Mouse (Mus musculus) kidney, embryonic 15.5 days (tissue): Measurements from ENCODE around the gene Pi4k2b. TPM values are rescaled to one million over a fixed set of nuclear protein-coding genes. Genes with fewer than 3 reads are reported as not detected.
"Not testable (repeated sequence)": the region's sequence is repeated elsewhere in the genome, so short reads cannot be mapped to it uniquely, and the experiment has no call there.

Experiments used
- ATAC-seq: fragments of 200-750 bp; cut with Nextera tagmentation; replicated peaks from 2 replicates; pipeline ENCODE4 v1.8.0; 2017; ENCODE audit warnings: moderate TSS enrichment; ENCODE audit not compliant: low FRiP score
- H3K27ac ChIP-seq: fragments of 300-500 bp; sonication (generic); 2 replicates; pipeline ENCODE4 v1.5.1; 2015; ENCODE audit warnings: mild to moderate bottlenecking, inconsistent platforms
- H3K27me3 ChIP-seq: fragments of 300-500 bp; sonication (generic); 2 replicates; pipeline ENCODE4 v1.6.1; 2015; ENCODE audit warnings: inconsistent platforms
- H3K36me3 ChIP-seq: fragments of 300-500 bp; sonication (generic); 2 replicates; pipeline ENCODE4 v1.6.1; 2015; ENCODE audit warnings: inconsistent platforms
- H3K4me1 ChIP-seq: fragments of 300-500 bp; sonication (generic); 2 replicates; pipeline ENCODE4 v1.6.1; 2015; ENCODE audit warnings: inconsistent platforms
- H3K4me2 ChIP-seq: fragments of 300-500 bp; sonication (generic); 2 replicates; pipeline ENCODE4 v1.6.1; 2015; ENCODE audit warnings: moderate library complexity, mild to moderate bottlenecking, inconsistent platforms
- H3K4me3 ChIP-seq: fragments of 300-500 bp; sonication (generic); replicated peaks from 2 replicates; pipeline ENCODE4 v1.5.1; 2015; ENCODE audit warnings: mild to moderate bottlenecking, inconsistent platforms
- H3K9ac ChIP-seq: fragments of 300-500 bp; sonication (generic); 2 replicates; pipeline ENCODE4 v1.6.1; 2015; ENCODE audit warnings: mild to moderate bottlenecking, inconsistent platforms
- H3K9me3 ChIP-seq: fragments of 300-500 bp; sonication (generic); replicated peaks from 2 replicates; pipeline ENCODE4 v1.6.1; 2016; ENCODE audit warnings: inconsistent platforms
- WGBS: fragments of 180-500 bp; shearing (Covaris S2); methylation state at CpG from one replicate; pipeline ENCODE4 v1.1.7; 2015; ENCODE audit warnings: mixed read lengths; 5-methylcytosine and 5-hydroxymethylcytosine counted together
- polyA plus RNA-seq: library from polyadenylated mRNA; unstranded; fragments of >200 nt; fragmentation: Nextera tagmentation; extraction: Ambion mirVana; gene quantifications from 2 replicates; pipeline ENCODE4 v1.2.1, GENCODE M21; 2015

Gene Pi4k2b
- polyA plus RNA-seq, 1 experiment from 2014 or later = 22.4 TPM

GRCm38 (mm10) chr5:52746920-52747319 lies 5.5 kb downstream of the Pi4k2b start:
- peaks cover 10% of the 10 kb centered on the region for H3K4me1 ChIP-seq
- H3K4me2 ChIP-seq = no peak overlapping the region

DNA sequence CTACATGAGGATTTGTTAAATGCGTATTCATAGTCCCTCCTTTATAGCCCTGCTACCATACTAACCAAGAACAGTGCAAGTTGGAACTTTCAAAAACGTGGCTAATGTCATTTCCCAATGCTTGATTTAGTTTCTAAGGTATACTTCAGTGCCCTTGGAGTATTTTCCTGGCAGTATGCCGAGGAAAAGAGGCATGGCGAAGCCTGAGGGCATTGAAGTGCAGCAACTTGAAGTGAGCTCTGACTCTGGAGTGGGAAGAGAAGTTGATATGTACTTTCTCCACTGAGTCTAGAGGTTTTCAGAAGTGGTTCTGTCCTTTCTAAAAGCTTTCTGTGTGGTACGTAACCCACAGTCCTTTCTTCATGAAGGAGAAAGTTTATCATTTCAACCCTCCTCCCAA lies 7.4 kb downstream of the Pi4k2b start:
- WGBS = 64% methylated on average over 5 of the region's 5 CpGs
- ATAC-seq = peak; percentile 49; the same call in 1 of the 2 replicates
- H3K36me3 ChIP-seq = peaks cover 5% of the 10 kb centered on the region; the same call in 1 of the 2 replicates

More at GRCm38 (mm10) chr5:52746920-52747319, 5.5 kb downstream of the Pi4k2b start:
- Histone ChIP-seq H3K4me3 (no peak overlapping the region), H3K36me3 (no peaks in the 10 kb centered on the region), H3K9ac (no peak overlapping the region), H3K27ac (no peak overlapping the region), H3K27me3 (no peaks in the 10 kb centered on the region), H3K9me3 (no peaks in the 10 kb centered on the region)
- ATAC-seq = no peak

DNA sequence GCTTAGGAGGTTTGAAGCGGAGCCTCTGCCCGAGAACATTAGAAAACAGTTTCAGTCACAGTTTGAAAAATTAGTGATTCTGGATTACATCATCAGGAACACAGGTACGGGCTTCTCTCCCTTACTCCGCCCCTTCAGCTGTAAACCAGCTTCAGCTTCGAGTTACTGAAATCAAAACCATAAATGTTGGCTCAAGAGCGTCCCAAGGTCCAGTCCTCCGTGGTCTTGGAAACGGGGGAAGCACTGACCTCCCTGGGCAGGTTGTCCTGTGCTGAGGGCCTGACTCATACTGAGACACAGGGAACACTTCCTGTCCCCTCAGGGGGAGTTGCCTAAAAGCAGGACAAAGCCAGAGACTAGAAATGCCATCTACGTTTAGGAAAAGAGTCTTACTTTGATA lies 11.8 kb downstream of the Pi4k2b start:
- no peak overlapping the region for H3K4me2 ChIP-seq
- 0 out of 2 replicates have a peak, but pooled peaks cover 3% of the 10 kb centered on the region for H3K4me1 ChIP-seq
- peaks cover 22% of the 10 kb centered on the region; the same call in 1 of the 2 replicates for H3K36me3 ChIP-seq
- no peak overlapping the region for H3K9ac ChIP-seq
- no peak overlapping the region for H3K27ac ChIP-seq
- no peaks in the 10 kb centered on the region for H3K9me3 ChIP-seq
- no peak overlapping the region for H3K4me3 ChIP-seq
- ATAC-seq = no peak
- WGBS = 71% methylated on average over 9 of the region's 9 CpGs
- no peaks in the 10 kb centered on the region for H3K27me3 ChIP-seq

More for the DNA sequence above, 7.4 kb downstream of the Pi4k2b start:
- Histone ChIP-seq H3K9ac (no peak overlapping the region), H3K4me1 (0 out of 2 replicates have a peak, but pooled peaks cover 3% of the 10 kb centered on the region), H3K4me2 (no peak overlapping the region), H3K27ac (no peak overlapping the region), H3K4me3 (no peak overlapping the region), H3K9me3 (no peaks in the 10 kb centered on the region), H3K27me3 (no peaks in the 10 kb centered on the region)

DNA sequence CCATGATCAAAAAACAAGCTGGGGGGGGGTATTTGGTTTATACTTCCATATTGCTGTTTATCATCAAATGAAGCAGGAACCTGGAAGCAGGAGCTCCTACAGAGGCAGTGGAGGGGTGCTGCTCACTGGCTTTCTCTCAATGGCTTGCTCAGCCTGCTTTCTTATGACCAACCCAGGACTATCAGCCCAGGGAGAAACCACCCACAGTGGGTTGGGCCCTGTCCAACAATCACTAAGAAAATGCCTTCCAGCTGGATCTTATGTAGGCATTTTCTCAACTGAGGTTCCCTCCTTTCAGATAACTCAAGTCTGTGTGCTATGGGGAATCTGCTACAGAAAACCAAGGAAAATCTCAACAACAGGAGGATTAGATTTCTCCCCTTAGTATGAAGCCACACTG lies 12.8 kb downstream of the Pi4k2b start:
- H3K4me1 ChIP-seq = 0 out of 2 replicates have a peak, but pooled peaks cover 1% of the 10 kb centered on the region
- H3K9me3 ChIP-seq = no peaks in the 10 kb centered on the region
- no peaks in the 10 kb centered on the region for H3K27me3 ChIP-seq
- no peak overlapping the region for H3K4me3 ChIP-seq
- no peak overlapping the region for H3K4me2 ChIP-seq
- H3K27ac ChIP-seq = no peak overlapping the region
- no peak overlapping the region for H3K9ac ChIP-seq
- H3K36me3 ChIP-seq = peaks cover 22% of the 10 kb centered on the region; the same call in 1 of the 2 replicates
- no peak for ATAC-seq

- H3K9me3 ChIP-seq = no peaks in the 10 kb centered on the region
- no peak overlapping the region for H3K27ac ChIP-seq
- ATAC-seq = no peak
- H3K4me1 ChIP-seq = no peaks in the 10 kb centered on the region
- no peaks in the 10 kb centered on the region for H3K27me3 ChIP-seq
- H3K36me3 ChIP-seq = peaks cover 22% of the 10 kb centered on the region; the same call in 1 of the 2 replicates
- H3K9ac ChIP-seq = no peak overlapping the region
- no peak overlapping the region for H3K4me3 ChIP-seq
- WGBS = 92% methylated on average over 3 of the region's 3 CpGs
- no peak overlapping the region for H3K4me2 ChIP-seq
Measured at GRCm38 (mm10) chr5:52755337-52755736, 14.0 kb downstream of the Pi4k2b start.

GRCm38 (mm10) chr5:52755989-52756388 lies 14.6 kb downstream of the Pi4k2b start:
- no peak for ATAC-seq
- no peaks in the 10 kb centered on the region for H3K27me3 ChIP-seq
- 93% methylated on average over 6 of the region's 6 CpGs for WGBS
- no peak overlapping the region for H3K4me2 ChIP-seq
- H3K4me1 ChIP-seq = no peaks in the 10 kb centered on the region
- no peak overlapping the region for H3K27ac ChIP-seq
- no peaks in the 10 kb centered on the region for H3K9me3 ChIP-seq
- no peak overlapping the region for H3K4me3 ChIP-seq
- no peak overlapping the region for H3K9ac ChIP-seq
- H3K36me3 ChIP-seq = peaks cover 28% of the 10 kb centered on the region

- 84% methylated on average over 7 of the region's 7 CpGs for WGBS
- no peak for ATAC-seq
- peaks cover 36% of the 10 kb centered on the region for H3K36me3 ChIP-seq
Measured at GRCm38 (mm10) chr5:52762586-52762985, 21.2 kb downstream of the Pi4k2b start.

DNA sequence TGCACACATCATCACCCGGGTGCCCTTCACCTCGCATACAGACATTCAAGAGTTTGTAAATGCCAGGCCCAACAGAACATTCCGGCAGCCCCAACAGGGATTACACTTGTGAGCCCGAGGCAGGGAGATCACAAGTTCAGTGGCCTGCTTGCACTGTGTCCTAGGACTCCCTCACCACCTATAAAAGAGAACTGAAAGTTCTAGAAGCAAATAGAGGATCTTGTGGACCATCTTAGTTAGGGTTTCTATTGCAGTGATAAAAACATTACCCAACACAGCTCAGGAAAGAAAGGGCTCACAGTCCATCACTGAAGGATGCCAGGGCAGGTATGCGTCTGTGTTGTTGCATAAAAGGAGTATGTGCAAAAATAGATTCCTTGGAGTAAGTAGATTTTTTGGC lies 32.9 kb downstream of the Pi4k2b start:
- Histone ChIP-seq H3K4me1 (no peaks in the 10 kb centered on the region), H3K27me3 (no peaks in the 10 kb centered on the region), H3K36me3 (peaks cover 14% of the 10 kb centered on the region), H3K27ac (no peak overlapping the region), H3K4me3 (no peak overlapping the region), H3K4me2 (no peak overlapping the region), H3K9ac (no peak overlapping the region), H3K9me3 (no peaks in the 10 kb centered on the region)
- WGBS = 89% methylated on average over 5 of the region's 5 CpGs
- no peak for ATAC-seq

More at GRCm38 (mm10) chr5:52762586-52762985, 21.2 kb downstream of the Pi4k2b start:
- H3K4me3 ChIP-seq = no peak overlapping the region
- no peak overlapping the region for H3K9ac ChIP-seq
- no peak overlapping the region for H3K27ac ChIP-seq
- no peaks in the 10 kb centered on the region for H3K27me3 ChIP-seq
- H3K9me3 ChIP-seq = no peaks in the 10 kb centered on the region
- no peak overlapping the region for H3K4me2 ChIP-seq
- H3K4me1 ChIP-seq = no peaks in the 10 kb centered on the region

- Histone ChIP-seq H3K4me2 (no peak within 1 kb of the TSS), H3K27me3 (no peaks in the 10 kb centered on the region), H3K9me3 (no peaks in the 10 kb centered on the region), H3K4me3 (no peak within 1 kb of the TSS), H3K9ac (no peak within 1 kb of the TSS), H3K4me1 (no peaks in the 10 kb centered on the region), H3K27ac (no peak within 1 kb of the TSS), H3K36me3 (peaks cover 5% of the 10 kb centered on the region)
- no peak for ATAC-seq
- WGBS = 75% methylated on average over 8 of the region's 8 CpGs
Measured at GRCm38 (mm10) chr5:52775237-52775636, 33.9 kb downstream of the Pi4k2b start, which contains the start of gene Zcchc4. Gene Zcchc4 (plus strand): TSS chr5:52775409.

- H3K9ac ChIP-seq, H3K36me3 ChIP-seq: not testable (repeated sequence)
- WGBS = 90% methylated on average over 8 of the region's 8 CpGs
Measured at GRCm38 (mm10) chr5:52776466-52777354, 35.3 kb downstream of the Pi4k2b start.

GRCm38 (mm10) chr5:52782523-52783250 lies 41.3 kb downstream of the Pi4k2b start:
- ATAC-seq = peak; percentile 97
- H3K9ac ChIP-seq = peak overlapping the region; percentile 69
- whole genome bisulfite sequencing = 5% methylated on average over 37 of the region's 37 CpGs
- H3K4me2 ChIP-seq = peak overlapping the region; percentile 67
- H3K27me3 ChIP-seq = no peaks in the 10 kb centered on the region
- peaks cover 20% of the 10 kb centered on the region; the same call in 1 of the 2 replicates for H3K36me3 ChIP-seq
- H3K4me1 ChIP-seq = no peaks in the 10 kb centered on the region
- peak overlapping the region; percentile 73 for H3K4me3 ChIP-seq
- no peaks in the 10 kb centered on the region for H3K9me3 ChIP-seq
- H3K27ac ChIP-seq = peak overlapping the region; percentile 82

More at GRCm38 (mm10) chr5:52776466-52777354, 35.3 kb downstream of the Pi4k2b start:
- not testable (repeated sequence) for H3K9me3 ChIP-seq, H3K4me1 ChIP-seq, H3K4me3 ChIP-seq, H3K27me3 ChIP-seq, ATAC-seq, H3K4me2 ChIP-seq, H3K27ac ChIP-seq

- under 1% methylated on average over 9 of the region's 9 CpGs for WGBS
- H3K4me2 ChIP-seq = peak overlapping the region; percentile 67
- peaks cover 20% of the 10 kb centered on the region; the same call in 1 of the 2 replicates for H3K36me3 ChIP-seq
- H3K4me1 ChIP-seq = no peaks in the 10 kb centered on the region
- peak; percentile 68 for ATAC-seq
- peak overlapping the region; percentile 82 for H3K27ac ChIP-seq
- peak overlapping the region; percentile 69 for H3K9ac ChIP-seq
- no peaks in the 10 kb centered on the region for H3K27me3 ChIP-seq
- H3K4me3 ChIP-seq = peak overlapping the region; percentile 73
- H3K9me3 ChIP-seq = no peaks in the 10 kb centered on the region
Measured at GRCm38 (mm10) chr5:52783251-52783620, 41.9 kb downstream of the Pi4k2b start.
